Mouse (Mus musculus) lung, postnatal 4 days (tissue): ENCODE measurements around the gene Ddx51.

ENCODE experiments used
- DNase-seq, 2 experiments: peaks; one replicate each; pipeline ENCODE4 v3.0.0; 2021

Gene Ddx51

DNA sequence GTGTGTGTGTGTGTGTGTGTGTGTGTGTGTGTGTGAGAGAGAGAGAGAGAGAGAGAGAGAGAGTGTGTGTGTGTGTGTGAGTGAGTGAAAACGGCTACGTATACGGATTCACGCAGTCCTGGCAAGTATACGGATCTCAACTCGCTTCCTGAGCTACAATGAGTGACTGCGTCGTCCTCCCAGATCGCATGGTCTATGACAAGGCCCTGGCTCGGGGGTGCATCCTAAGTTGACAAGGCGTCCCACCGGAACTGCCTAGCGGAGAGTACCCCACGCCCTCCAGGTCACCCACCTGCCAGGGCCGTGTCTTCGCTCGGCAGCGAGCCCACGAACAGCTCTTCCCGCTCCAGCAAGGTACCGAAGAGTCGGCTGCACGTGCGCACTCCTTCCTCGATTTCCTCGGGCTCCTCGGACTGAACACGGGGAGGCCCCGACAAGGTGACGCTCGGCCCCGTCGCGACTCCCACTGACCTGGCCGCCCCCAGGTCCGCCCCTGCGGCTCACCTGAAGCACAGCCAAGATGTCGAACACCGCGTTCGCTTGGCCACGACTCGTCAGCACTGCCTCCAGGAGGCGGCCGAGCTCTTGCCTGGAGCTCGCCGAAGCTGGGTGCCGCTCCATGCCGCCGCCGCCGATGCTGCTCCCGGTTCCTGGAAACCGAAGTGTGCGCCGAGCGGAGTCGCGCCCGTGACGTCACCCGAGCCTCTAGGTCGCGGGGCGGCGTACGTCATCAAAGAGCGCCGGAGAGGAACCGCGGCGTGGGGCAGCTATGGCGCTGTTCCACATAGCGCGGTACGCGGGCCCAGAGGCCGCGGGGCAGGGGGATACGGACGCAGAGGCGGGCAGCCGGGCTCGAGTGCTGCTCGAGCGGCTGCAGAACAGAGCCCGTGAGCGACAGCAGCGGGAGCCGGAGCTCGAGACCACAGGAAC is at the start of gene Ddx51, which contains the start of gene Noc4l:
TSS of gene Ddx51 (plus strand) at position 733 of the 930 bp plus-strand sequence.
TSS of gene Noc4l (minus strand) at position 699 of the 930 bp plus-strand sequence.
- peak; percentile 96 for DNase-seq

- no peak for DNase-seq
Measured at GRCm38 (mm10) chr5:110604311-110604710, 48.9 kb upstream of the Ddx51 start.

DNA sequence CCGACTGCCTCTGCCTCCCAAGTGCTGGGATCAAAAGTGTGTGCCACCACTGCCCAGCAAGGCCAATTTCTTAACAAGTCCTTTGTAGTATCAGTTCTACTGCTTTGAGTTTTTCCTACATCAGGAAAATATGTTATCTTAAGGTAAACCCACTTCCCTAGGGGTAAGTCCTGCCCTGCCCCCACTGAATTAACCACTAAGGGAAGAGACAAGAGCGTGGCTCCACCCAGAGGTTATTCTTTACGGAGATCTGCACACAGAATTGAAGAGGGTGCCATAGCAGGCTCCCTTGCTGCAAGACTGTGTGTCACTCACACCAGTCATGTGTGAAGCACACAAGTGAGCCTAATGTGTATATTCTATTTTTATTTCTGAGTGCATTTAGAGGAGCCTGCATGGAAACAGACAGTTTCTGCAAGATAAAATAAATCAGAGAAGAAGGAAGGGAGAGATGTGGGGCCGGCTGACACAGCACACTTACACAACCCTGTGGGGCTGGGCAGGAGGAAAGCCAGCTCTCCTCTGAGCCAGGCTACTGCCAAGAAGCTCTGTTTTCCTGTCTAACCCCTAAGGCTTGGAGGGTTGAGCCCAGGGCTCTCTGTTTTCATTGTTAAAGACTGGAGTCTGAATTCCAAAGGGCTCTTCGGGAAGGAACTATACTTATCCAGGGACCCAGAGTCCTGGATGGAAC is 47.6 kb upstream of the Ddx51 start:
- no peak for DNase-seq

- DNase-seq, result no peak
Measured at GRCm38 (mm10) chr5:110607767-110608166, 45.5 kb upstream of the Ddx51 start.

GRCm38 (mm10) chr5:110608336-110608735 is 44.9 kb upstream of the Ddx51 start:
- no peak for DNase-seq

- no peak for DNase-seq
Measured at GRCm38 (mm10) chr5:110608941-110609340, 44.3 kb upstream of the Ddx51 start.

- DNase-seq, result no peak
Measured at GRCm38 (mm10) chr5:110609425-110609824, 43.8 kb upstream of the Ddx51 start.

DNA sequence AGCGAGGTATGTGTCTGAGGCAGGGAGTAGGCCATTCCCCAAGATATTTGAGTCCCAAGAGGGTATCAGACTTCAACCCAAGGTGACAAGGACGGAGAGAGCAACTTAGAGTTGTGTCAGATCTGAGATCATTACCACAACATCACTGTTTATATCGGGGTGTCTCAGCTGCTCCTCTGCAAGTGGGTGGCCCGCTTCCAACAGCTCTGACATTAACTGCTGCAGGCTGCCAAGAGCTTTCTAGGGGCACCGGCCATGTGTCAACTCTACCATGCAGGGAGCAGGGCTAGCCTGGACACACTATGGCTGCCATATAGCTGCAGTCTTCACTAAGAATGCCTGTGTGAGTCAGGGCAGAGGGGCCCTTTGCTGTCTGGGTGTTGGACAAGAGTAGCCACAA is 43.4 kb upstream of the Ddx51 start:
- DNase-seq, result no peak

GRCm38 (mm10) chr5:110610484-110610883 is 42.8 kb upstream of the Ddx51 start:
- DNase-seq, result no peak

DNA sequence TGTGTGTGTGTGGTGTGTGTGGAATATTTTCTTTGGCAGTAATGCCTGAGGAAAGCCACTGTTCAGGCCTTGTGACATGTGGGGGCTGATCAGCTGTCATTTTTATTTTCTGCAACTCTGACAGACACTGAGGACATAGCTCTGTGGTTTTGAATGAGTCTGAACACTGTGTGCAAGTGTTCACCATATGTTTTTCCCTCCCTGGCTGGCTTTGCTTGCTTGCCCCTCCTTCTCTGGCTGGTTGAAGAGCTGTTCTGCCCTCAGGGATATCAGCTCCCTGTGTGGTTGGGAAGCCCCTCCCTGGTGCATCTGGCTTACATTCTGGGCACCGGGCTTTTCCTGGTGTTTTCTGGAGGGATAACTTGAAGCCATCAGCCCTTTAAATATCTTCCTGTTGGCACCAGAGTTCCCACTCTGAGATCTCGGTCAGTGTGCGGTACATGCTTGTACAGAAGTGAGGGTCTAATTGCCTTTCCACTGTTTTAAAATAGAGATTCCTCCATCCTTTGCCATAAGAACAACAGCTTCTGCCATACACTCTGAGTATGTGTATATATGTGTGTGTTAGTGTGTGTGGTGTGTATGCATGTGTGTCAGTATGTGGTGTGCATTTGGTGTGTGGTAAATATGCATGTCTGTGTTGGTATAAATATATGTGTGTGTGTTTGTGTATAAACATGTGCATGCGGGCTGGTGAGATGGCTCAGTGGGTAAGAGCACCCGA is 41.7 kb upstream of the Ddx51 start:
- no peak for DNase-seq

GRCm38 (mm10) chr5:110619226-110619625 is 34.0 kb upstream of the Ddx51 start:
- no peak for DNase-seq

- no peak for DNase-seq
Measured at GRCm38 (mm10) chr5:110624319-110624718, 28.9 kb upstream of the Ddx51 start.

DNA sequence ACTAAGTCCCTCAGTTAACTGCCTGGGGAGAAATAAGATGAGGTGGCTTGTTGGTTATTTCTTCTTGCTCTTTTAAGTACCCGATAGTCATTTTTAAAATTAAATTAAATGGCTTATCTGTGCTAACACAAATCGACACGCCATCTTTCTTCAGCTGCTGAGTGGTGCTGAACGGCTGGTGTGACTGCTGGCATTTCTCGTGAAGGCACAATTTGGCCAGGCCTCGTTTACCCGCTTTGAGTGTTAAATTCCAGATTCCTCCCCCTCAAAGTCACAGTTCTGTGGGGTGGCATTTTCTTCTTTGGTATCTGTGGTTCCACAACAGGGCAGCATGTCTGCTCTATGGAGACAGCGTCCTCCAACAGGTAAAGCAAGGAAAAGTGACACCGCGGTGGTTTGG is 25.9 kb upstream of the Ddx51 start:
- no peak for DNase-seq

GRCm38 (mm10) chr5:110628156-110628555 is 25.1 kb upstream of the Ddx51 start:
- no peak for DNase-seq

DNA sequence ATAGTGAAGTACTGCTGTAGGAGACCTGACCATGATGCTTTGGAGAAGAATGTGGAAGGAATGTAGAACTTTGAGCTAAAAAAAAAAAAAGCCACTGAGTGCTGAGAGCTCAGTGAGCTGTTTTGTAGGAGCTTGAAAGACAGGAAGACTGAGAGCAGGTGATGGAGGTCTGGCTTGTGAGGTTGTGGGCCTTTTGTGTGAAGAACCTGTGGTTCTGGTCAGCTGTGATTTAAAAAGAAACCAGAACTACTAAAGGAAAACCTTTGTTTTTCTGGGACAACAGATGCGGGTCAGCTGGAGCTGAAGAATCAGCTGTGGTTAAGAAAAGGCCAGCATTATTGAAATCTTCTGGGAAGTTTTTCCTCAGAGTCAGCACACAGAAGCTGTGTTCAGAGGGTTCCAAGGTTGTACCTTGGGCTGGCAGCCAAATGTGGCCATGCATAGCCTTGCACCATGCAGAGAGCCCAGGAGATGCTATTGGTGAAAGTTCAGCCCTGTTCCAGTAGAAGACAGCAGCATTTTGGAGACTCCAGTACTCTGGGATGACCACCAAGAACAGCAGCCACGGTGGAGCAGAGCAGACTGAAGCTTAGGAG is 23.6 kb upstream of the Ddx51 start:
- DNase-seq, result no peak

DNA sequence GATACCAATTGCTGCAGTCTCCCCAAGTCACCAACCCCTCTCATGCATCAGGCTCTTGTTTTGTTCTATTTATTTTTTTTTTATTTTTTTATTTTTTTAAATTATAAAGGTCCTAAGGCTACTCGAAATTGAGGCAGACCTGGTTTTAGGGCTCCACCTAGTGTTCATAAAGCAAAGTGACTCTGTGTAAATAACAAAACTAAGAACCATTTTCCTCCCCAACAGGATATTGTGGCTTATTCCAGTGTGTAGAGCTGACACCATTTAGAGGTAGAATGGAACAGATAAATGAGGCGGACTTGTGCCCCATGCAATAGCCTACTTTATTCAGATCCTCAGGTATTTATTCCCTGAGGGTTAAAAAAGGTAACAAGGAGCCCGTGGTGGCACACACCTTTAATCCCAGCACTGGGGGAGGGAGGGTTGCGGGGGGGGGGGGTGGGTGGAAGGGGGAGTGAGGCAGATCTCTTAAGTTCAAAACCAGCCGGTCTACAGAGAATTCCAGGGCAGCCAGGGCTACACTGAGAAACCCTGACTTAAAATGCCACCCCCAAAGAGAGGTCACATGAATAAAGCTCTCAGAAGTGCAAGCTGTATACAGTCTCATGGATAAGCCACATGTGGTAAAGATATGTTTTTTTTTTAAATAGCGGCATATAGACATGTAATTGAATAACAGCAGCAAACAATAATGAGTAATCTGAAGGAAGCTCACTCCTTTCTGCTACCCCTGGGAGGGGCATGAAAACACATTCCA is 17.1 kb upstream of the Ddx51 start:
- no peak for DNase-seq

- DNase-seq, result no peak
Measured at GRCm38 (mm10) chr5:110638306-110639074, 14.8 kb upstream of the Ddx51 start.

DNA sequence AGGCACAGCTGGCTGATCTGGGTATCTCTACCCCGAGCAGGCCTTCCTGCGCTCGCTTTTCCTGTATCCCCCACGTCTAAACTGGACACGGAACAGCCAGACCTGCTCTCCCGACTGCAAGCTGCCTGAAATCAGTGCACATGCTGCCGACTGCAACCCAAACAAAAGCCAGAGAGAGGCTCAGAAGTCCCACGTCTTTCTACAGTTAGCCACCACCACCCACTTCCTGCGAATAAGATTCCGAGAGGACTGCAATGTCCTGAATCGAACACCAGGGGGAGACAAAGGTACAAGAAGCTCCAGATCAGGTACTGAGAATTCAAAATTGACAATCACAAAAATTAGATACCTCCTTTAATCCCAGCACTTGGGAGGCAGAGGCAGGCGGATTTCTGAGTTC is 13.8 kb upstream of the Ddx51 start:
- peak; percentile 37 to 79 for DNase-seq

GRCm38 (mm10) chr5:110646377-110646776 is 6.9 kb upstream of the Ddx51 start:
- no peak for DNase-seq

DNA sequence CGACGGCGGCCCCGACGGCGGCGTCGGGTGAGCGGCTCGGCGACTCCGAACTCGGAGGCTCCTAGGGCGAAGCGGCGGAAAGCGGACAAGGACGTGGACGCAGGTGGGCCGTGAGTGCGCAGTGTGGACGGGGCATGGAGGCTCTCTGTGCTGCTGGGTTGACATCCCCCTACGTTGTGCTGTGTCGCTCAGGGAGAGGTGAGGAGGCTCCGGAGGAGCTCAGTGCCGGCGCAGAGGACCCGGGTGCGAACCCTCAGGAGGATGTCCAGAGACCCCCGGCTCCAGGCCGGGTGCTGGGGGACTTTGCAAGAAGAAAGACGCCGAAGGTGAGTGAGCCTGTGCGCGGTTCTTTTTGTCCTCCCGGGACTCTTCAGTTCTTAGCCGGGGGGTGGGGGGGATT is 435 bp downstream of the Ddx51 start:
- DNase-seq, result no peak

GRCm38 (mm10) chr5:110659682-110660081 is 6.4 kb downstream of the Ddx51 start:
- no peak for DNase-seq
